In genomic region chr8:54660675-54661074, GRCm38 (mm10) we compare ENCODE assay signal across 7 mouse cellular contexts.
DNase-seq lines count a peak whose midpoint lies in the region; ATAC-seq and TF ChIP-seq lines count a peak whose summit lies in the region.

No protein-coding gene starts in this region.

- no peak for TF ChIP-seq POLR2A in limb, embryonic 14.5 days (IDR thresholded peaks at IDR 0.05; ENCODE audit: borderline replicate concordance, extremely low read depth, insufficient read depth, insufficient read length)

- H3K36me3 ChIP-seq in kidney, embryonic 14.5 days (ENCODE audit: control insufficient read depth, insufficient read depth, low read length), result no peaks in the 10 kb centered on the region
- H3K36me3 ChIP-seq in limb, embryonic 14.5 days (ENCODE audit: control insufficient read depth, insufficient read depth, low read length), result no peaks in the 10 kb centered on the region
- H3K36me3 ChIP-seq in neural tube, embryonic 15.5 days, result no peaks in the 10 kb centered on the region

- peak; percentile 56 for DNase-seq in CD4-positive, CD25-positive, alpha-beta regulatory T cell, adult 2 months (ENCODE audit: low read depth, low spot score)
- DNase-seq in MEL-GATA-1-ER (ENCODE audit: extremely low read depth, low read depth), result peak; percentile 47
- peak; percentile 67 for DNase-seq in cerebellum, adult 9-10 months
- peak; percentile 13 to 43 for DNase-seq in frontal cortex, postnatal 25 days (ENCODE audit: low spot score in 2 of 2)
- DNase-seq in limb, embryonic 14.5 days (ENCODE audit: low spot score), result peak; percentile 33

- 44% methylated on average over 5 of the region's 5 CpGs for WGBS in kidney, embryonic 14.5 days
- WGBS in limb, embryonic 14.5 days, result 32% methylated on average over 5 of the region's 5 CpGs
- 35% methylated on average over 5 of the region's 5 CpGs for WGBS in neural tube, embryonic 15.5 days

- no peak overlapping the region for H3K4me3 ChIP-seq in kidney, embryonic 14.5 days (ENCODE audit: low read length)
- H3K4me3 ChIP-seq in limb, embryonic 14.5 days (replicated peaks; ENCODE audit: low read length), result no peak overlapping the region
- H3K4me3 ChIP-seq in neural tube, embryonic 15.5 days (replicated peaks), result no peak overlapping the region

- H3K4me1 ChIP-seq in kidney, embryonic 14.5 days (ENCODE audit: control insufficient read depth, insufficient read depth, low read length), result no peaks in the 10 kb centered on the region
- H3K4me1 ChIP-seq in limb, embryonic 14.5 days (ENCODE audit: control insufficient read depth, insufficient read depth, low read length), result no peaks in the 10 kb centered on the region
- H3K4me1 ChIP-seq in neural tube, embryonic 15.5 days, result no peaks in the 10 kb centered on the region

- no peak overlapping the region for H3K27ac ChIP-seq in kidney, embryonic 14.5 days (ENCODE audit: low read depth, low read length)
- H3K27ac ChIP-seq in limb, embryonic 14.5 days (replicated peaks; ENCODE audit: low read depth, low read length), result no peak overlapping the region
- no peak overlapping the region for H3K27ac ChIP-seq in neural tube, embryonic 15.5 days (replicated peaks)

- ATAC-seq in kidney, embryonic 14.5 days (ENCODE audit: low FRiP score, low TSS enrichment), result peak; percentile 20; the same call in 1 of the 2 replicates
- 0 out of 2 replicates have a peak, but pooled peaks have one; percentile 44 for ATAC-seq in limb, embryonic 14.5 days (ENCODE audit: low FRiP score, low read depth)
- ATAC-seq in neural tube, embryonic 15.5 days (ENCODE audit: low FRiP score), result peak; percentile 85; the same call in 1 of the 2 replicates

- H3K9me3 ChIP-seq in kidney, embryonic 14.5 days (ENCODE audit: control insufficient read depth, low read length), result no peaks in the 10 kb centered on the region
- H3K9me3 ChIP-seq in limb, embryonic 14.5 days (ENCODE audit: control insufficient read depth, low read length), result no peaks in the 10 kb centered on the region
- H3K9me3 ChIP-seq in neural tube, embryonic 15.5 days (replicated peaks), result no peaks in the 10 kb centered on the region

- no peaks in the 10 kb centered on the region for H3K27me3 ChIP-seq in kidney, embryonic 14.5 days (ENCODE audit: control insufficient read depth, insufficient read depth, low read length)
- H3K27me3 ChIP-seq in limb, embryonic 14.5 days (ENCODE audit: control insufficient read depth, insufficient read depth, low read length), result no peaks in the 10 kb centered on the region
- H3K27me3 ChIP-seq in neural tube, embryonic 15.5 days (replicated peaks), result no peaks in the 10 kb centered on the region

- no peak overlapping the region for H3K4me2 ChIP-seq in kidney, embryonic 14.5 days (replicated peaks; ENCODE audit: low read depth, low read length)
- H3K4me2 ChIP-seq in limb, embryonic 14.5 days (replicated peaks; ENCODE audit: low read depth, low read length, severe bottlenecking), result no peak overlapping the region
- no peak overlapping the region for H3K4me2 ChIP-seq in neural tube, embryonic 15.5 days

- no peak overlapping the region for H3K9ac ChIP-seq in kidney, embryonic 14.5 days (ENCODE audit: low read depth, low read length)
- H3K9ac ChIP-seq in limb, embryonic 14.5 days (ENCODE audit: low read depth, low read length, severe bottlenecking), result no peak overlapping the region
- H3K9ac ChIP-seq in neural tube, embryonic 15.5 days (replicated peaks), result no peak overlapping the region

Comparison
In these comparisons a context has a peak if more than half of its experiments do, and no peak if none do; other contexts are left out.
1. ATAC-seq: peak in every context shown above with its lines; median percentile 85 in neural tube, embryonic 15.5 days; 44 in limb, embryonic 14.5 days; 20 in kidney, embryonic 14.5 days.